Mouse (Mus musculus) mature B cell (primary cell): ENCODE measurements around the gene Shroom3.

Experiments used
- in situ Hi-C: fragments of 300-500 bp; cut with MboI; formaldehyde crosslinking; loops from 2 replicates; pipeline ENCODE4 v1.14.3; 2019

The Shroom3 gene

GRCm38 (mm10) chr5:92933599-92934217 lies 250.5 kb downstream of the Shroom3 start:
- in situ Hi-C loops = no loop called here

GRCm38 (mm10) chr5:92934269-92934939 lies 251.2 kb downstream of the Shroom3 start:
- in situ Hi-C loops = no loop called here

- in situ Hi-C loops = no loop called here
Observed at GRCm38 (mm10) chr5:92935883-92936282, 252.6 kb downstream of the Shroom3 start.

- in situ Hi-C loops = no loop called here
Observed at GRCm38 (mm10) chr5:92937701-92938100, 254.5 kb downstream of the Shroom3 start.

- in situ Hi-C loops = no loop called here
Observed at GRCm38 (mm10) chr5:92939246-92939995, 256.2 kb downstream of the Shroom3 start.

GRCm38 (mm10) chr5:92942166-92942565 lies 258.9 kb downstream of the Shroom3 start:
- in situ Hi-C loops = no loop called here

- in situ Hi-C loops = no loop called here
Observed at GRCm38 (mm10) chr5:92942577-92942976, 259.3 kb downstream of the Shroom3 start.

- in situ Hi-C loops = no loop called here
Observed at GRCm38 (mm10) chr5:92944867-92945266, 261.6 kb downstream of the Shroom3 start.

GRCm38 (mm10) chr5:92948972-92949745 lies 265.9 kb downstream of the Shroom3 start:
- in situ Hi-C loops = no loop called here

GRCm38 (mm10) chr5:92950583-92950982 lies 267.3 kb downstream of the Shroom3 start:
- in situ Hi-C loops = no loop called here

- in situ Hi-C loops = no loop called here
Observed at GRCm38 (mm10) chr5:92951079-92951478, 267.8 kb downstream of the Shroom3 start.

- in situ Hi-C loops = no loop called here
Observed at GRCm38 (mm10) chr5:92953865-92954264, 270.6 kb downstream of the Shroom3 start.

GRCm38 (mm10) chr5:92954323-92954722 lies 271.1 kb downstream of the Shroom3 start:
- in situ Hi-C loops = no loop called here

GRCm38 (mm10) chr5:92954827-92955475 lies 271.7 kb downstream of the Shroom3 start:
- in situ Hi-C loops = no loop called here

- in situ Hi-C loops = no loop called here
Observed at GRCm38 (mm10) chr5:92959287-92959686, 276.1 kb downstream of the Shroom3 start.

GRCm38 (mm10) chr5:92959708-92960107 lies 276.5 kb downstream of the Shroom3 start:
- in situ Hi-C loops = no loop called here

- in situ Hi-C loops = no loop called here
Observed at GRCm38 (mm10) chr5:92961353-92961752, 278.1 kb downstream of the Shroom3 start.

GRCm38 (mm10) chr5:92961770-92962231 lies 278.6 kb downstream of the Shroom3 start:
- in situ Hi-C loops = no loop called here

- in situ Hi-C loops = no loop called here
Observed at GRCm38 (mm10) chr5:92964691-92965090, 281.5 kb downstream of the Shroom3 start.

GRCm38 (mm10) chr5:92967143-92967542 lies 283.9 kb downstream of the Shroom3 start:
- in situ Hi-C loops = no loop called here

GRCm38 (mm10) chr5:92967906-92968305 lies 284.7 kb downstream of the Shroom3 start:
- in situ Hi-C loops = no loop called here
